Mouse (Mus musculus) right cerebral cortex, postnatal 36 days (tissue): ENCODE measurements around the gene Vmp1.

Experiments
- DNase-seq, 2 experiments: peaks; one replicate each; pipeline ENCODE4 v3.0.0; 2022; ENCODE audit warnings: low spot score in 2 of 2, mixed read lengths in 1 of 2

Gene Vmp1

DNA sequence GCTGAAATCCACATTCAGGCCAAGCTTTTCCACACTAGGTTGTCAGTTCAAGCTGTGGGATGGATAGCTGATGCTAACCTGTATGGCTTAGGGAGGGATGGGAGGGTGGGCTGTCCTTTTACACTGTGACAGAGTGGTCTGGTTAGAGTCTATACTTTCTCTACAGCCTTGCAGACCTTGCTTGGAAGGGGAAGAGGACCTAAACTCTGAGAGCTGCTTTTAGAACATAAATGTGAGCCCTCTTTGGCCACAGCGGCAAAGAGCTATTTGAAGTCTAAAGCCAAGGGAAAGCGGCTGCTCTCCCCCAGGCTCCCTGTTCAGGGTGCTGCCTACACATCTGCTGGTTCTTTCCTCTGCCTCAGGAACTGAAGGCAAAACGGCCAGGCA lies 98.0 kb downstream of the Vmp1 start:
- no peak for DNase-seq

DNA sequence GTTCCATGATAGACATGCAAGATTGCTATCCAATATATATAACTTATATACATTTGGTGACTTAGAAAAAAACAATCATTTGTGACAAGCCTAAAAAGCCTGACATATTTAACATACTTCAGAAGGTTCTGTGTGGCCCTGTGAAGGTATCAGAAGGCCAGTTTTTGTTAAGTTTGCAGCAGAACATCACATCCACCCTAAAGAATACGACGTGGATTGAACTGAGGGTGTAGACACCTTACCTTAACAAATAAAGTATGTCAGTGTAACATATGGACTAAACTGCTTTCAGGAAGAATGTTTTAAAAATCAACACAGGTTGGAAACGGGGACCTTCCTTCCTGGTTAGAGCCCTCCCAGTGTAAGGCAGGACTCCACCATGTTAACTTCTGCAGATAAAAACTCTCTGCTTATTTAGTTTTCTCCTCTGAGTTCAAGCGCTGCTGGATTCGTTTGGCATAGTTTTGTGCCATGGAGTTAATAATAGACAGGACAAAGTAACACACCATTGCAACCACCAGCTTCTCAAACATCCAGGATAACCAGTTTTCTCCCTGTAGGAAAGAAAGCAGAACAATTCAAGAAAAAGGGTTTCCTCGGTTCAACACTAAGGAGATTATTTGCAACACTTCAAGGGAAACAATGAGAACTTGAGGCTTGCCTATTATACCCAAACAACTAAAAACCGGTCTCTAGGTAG lies 98.6 kb downstream of the Vmp1 start:
- no peak for DNase-seq

DNA sequence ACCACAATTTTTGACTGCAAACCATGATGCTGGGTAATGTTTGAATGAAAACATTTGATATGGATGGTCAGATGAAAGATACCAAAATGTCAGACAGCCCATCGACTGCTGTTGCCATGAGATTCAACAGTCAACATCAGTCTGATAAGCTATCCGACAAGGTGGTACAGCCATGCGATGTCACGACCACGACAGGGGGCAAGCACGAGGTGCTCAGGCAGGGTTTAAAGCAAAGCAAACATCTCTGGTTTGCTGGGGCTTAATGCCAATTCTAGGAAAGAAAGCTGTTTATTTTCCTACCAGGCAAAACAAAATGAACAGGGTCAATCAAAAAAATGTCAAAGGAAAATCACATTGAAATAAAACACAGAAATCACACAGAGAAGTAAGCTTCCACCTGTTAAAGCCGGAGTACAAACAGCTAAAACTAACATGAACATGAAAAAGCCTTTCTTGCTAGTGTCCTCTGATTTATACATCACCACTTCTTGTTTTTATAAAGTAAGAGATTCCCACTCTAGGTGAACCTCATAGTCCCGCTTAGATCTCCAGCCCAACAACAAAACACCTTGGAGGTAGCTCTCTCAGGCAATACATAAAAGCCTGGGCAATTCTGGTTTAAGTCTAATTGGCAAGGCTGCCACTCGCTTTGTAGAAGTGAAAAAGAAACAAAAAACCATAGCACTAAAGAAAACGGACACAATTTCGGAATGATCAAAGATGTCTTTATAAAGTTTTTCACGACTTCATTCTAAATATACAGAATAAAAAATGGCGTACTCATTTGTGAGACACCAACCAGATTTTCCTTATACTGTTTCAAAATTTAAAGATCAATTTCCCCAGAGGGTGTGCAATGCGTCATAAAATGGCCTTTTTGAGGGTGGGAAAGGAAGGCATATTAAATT lies 99.4 kb downstream of the Vmp1 start:
- DNase-seq = no peak

DNA sequence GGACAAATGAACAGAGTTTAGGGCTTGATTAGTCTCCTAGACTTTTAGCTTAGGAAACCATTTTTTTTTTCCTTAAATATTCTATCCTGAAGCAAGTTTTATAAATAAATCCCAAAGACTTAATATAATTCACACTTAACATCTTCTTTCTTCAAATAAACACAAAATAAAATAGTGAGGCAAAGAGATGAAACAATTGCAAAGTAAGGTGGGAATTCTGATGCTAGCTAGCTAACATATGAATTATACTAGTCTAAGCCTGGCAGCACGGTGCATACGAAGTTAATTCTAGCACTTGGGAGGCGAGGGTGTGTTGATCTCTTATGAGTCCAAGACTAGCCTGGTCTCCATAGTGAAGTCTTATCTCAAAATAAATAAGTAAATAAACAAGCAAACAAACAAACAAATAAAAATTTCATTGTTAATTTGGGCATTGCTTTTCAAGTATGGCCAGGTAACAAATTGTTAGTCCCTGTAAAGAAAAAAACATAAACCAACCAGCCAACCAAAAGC lies 100.3 kb downstream of the Vmp1 start:
- no peak for DNase-seq

DNA sequence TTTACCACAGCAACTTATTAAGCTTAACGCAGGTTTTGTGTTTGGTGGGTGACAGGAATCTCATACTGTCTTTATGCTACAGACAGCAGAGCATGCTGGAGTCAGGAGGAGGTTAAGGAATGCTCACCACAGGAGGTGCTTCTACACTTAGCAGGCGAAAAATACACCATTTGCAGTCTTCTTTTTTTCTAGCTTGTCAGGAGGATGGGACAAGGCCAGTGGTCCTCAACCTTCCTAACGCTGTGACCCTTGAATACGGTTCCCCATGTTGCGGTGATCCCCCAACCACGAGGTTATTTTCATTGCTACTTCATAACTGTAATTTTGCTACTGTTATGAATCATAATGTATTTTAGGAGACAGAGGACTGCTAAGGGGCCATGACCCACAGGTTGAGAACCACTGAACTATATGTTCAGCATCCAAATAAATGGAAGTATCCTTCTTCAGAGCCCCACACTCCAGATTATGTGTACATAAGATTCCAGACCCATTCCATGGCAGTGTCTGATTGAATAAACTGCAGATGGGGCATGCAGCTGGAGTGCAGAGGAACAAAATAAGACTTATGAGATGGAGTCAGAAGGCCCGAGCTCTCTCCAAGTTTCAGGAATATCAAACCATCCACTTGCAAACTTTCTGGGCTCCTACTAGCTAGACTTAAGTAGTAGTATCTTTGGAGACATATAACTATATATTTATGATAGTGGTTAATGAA lies 100.9 kb downstream of the Vmp1 start:
- no peak for DNase-seq

DNA sequence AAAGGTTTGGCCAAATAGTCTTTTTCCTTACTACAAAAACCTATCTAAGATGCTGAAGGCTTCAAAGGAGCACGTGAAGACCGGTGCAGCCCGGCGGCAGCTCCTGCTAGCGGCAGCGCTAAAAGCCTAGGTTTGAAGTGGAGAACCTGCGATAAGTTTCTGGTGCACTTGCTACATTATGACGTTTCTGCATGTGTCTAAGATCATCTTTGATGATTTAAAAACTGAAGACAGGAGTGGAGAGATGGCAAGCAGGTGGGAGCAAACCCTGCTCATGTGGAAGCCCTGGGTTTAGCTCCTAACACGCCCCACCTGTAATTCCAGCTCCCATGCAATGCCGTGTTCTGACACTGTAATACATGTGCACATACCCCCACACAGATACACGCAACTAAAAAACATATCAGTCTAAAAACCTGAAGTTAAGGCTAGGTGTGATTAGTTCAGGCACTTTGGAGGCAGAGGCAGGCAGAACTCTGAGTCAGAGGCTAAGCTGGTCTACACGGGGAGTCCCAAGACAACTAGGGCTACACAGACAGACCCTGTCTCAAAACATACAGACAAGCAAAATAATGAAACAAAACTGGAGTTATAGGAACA lies 101.6 kb downstream of the Vmp1 start:
- no peak for DNase-seq

DNA sequence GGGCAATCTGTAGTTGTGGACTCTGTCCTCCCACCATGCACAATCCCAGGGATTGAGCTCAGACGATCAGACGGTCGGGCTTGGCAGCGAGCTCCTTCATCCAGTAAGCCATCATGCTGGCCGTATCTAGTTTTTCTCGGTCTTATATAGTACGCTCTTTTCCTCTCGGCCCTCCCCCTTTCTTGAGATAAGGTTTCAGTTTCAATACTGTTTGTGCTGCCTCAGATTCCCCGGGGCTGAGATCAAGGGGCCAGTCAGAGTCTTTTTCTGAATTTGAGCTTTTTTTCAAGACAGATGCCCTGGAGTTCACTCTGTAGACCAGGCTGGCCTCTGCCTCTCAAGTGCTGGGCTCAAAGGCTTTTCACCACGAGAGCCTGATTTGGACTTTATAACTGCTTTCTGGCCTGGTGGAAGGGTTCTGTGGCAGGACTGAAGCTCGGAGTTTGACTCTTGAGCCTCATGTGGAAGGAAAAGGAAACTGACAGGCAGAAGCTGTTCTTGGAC lies 102.3 kb downstream of the Vmp1 start:
- DNase-seq = no peak

DNA sequence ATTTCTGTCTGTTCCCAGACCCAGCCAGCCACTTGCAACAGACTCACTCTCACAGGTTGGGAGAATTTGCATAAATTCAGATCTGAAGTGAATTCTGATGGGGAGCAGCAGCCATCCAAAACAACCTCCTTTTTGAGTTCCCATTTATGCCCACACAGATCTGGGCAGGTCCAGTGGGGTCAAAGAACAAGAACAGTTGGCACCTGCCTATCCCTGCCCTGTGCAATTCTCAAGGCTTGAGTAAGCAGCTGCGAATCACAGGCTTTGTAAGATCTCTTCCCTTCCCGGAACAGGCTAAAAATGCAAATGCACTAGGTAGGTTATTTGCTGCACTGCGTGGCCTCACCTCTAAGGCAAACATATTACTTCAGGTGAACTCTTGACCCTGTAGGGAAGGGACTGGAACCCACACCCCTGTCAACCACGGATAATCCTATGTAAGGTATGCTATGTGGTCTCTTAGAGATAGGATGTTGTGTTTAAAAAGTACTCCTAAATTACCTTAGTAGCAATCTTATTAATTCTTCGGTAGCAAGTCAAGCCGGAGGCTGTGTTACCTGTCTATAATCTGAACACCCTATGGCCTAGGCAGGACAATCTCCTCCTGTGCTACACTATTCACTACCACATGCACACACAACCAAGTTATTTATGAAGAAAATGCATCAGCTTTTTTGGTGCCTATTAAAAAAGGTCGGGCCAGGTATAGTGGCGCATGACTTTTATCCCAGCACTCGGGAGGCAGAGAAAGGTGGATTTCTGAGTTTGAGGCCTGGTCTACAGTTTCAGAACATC lies 103.1 kb downstream of the Vmp1 start:
- no peak for DNase-seq

DNA sequence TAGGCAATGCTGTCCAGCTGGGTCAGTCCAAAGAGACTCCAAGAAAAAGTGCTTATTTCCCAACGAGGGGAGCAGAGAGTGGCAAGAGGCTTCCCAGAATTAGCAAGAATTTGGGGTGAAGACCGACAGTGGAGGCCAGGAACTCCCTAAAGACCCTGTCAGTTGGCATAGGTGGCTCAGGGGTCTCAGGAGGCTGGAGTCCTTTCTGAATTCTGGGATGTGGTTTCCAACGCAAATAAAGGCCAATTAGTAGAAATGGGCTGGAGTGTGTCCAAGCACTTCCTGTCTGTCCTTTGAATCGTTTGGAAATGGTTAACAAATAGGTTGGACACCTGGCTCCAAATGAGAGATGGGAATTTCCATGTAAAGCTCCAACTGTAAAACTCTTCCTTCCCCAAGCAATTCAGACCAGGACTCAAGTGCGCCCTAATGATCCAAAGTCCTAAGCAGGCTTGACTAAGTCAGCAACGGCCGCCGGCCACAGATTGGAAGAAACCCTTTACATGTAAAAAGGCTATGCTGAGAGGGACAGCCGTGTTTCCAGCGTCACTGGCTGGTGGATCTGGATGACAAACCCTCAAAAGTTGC lies 103.8 kb downstream of the Vmp1 start:
- DNase-seq = no peak

DNA sequence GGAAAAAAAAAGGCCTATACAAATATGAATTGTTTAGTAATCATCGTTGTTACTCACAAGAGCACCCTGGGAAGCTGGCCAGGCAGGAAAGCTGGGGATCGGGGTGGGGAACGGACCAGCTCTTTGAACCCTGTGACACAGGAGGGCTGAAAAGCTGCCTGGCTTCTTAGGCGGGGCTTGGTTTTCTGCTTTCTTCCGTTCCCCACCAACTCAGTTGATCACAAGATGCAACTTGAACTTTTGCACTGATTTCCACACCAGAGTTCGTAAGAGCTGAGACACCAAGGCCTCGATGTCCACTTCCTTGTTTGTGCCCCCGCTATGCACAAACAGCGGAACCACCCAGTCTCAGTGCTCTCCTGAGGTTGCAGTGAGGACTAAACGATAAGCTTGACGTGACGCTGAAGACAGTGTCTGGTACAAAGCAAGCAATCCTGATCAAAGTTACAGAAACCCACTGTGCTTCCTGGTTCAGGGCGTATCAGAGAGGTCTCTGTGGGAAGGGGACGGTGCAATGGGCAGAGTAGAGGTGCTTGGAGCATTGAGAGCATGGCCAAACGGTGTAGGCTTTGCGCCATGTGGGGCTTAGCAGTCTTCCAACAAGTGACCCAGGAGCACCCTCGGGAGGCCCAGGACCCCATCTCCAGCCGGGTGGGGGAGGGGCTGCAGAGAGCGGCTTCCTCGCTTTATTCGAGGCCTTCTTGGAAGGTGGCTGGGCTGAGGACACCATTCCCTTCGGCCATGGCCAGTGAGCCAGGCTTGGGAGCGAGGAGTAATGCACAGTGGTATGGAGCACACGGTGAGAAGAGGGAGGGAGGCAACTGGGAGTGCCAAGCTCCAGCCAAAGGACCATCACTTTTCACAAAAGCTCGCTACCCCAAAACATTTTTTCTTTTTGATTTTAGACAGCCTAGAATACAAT lies 104.6 kb downstream of the Vmp1 start:
- no peak for DNase-seq

DNA sequence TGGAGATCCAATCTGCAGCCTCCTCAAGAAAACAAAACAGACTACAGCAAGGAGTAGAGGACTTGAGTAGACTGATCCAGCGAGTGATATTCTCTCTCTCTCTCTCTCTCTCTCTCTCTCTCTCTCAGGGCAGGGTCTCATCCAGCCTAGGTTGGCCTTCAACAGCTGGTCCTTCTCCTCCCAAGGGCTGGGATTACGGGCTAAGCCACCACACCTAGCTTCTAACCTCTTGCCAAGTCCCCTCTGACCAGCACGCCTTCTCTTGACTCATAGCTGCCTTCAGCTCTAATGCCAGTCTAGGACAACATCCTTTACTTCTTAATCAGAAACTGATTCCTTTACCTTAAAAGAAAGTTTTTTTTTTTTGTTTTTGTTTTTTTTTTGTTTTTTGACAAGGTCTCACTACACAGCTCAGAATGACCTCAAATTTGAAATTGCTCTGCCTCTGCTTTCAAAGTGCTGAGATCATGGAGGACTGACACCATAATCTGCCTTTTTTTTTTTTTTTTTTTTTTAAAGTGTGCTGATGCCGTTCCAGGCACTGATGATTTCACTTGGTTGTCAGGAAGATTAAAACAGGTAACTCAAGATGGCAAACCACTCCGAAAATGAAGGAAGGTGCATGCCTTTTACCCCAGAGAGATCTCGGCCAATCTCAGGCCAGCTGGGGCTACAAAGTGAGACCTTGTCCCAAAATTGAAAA lies 105.4 kb downstream of the Vmp1 start:
- no peak for DNase-seq

DNA sequence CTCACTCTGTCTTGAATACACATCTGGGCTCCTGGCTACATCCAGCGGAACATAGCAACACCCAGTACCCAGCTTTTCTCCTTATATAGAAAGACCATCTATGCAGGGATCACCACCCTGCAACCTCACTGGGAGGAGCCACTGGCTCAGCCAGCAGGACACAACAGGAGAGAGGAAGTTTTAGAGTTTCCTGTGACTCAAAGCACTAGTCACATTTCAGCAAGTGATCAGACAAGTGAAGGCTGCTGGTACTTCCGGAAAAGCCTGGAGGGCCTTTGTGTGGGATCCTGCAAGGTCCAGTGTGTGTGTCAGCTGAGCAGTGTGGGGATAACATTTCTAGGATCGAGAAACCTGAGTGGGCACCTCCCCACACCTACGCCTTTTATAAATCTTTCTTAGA lies 106.4 kb downstream of the Vmp1 start:
- DNase-seq = no peak

DNA sequence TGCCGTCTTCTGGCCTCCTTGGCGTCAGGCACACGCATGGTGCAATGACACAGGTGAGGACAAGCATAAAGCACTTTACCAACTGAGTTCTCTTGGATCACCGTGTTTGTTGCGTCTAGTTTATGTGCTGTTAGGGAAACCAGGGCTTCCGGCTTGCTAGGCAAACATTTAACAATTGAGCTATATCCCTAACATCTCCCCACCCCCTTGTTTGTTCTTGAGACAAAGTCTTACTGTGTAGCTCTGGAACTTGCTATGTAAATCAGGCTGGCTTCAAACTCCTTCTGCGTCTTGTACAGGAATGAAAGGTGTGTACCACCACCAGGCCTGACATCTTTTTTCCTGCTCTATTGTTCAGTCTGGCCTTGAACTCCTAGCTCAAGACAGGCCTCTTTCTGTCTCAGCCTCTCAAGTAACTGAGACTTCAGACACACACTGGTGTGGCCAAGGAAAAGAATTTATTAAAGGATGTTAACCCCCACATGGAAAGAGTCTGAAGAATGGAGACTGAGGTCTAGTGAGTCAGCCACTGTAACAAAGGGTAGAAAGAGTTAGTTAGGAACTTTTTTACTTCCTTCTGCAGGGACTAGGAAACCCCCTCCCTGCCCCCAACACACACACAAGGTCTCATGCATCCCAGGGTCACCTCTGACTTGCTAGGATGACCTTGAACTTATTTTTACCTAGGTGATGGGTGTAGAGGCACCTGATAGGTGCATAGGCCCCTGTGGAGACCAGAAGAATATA lies 107.8 kb downstream of the Vmp1 start:
- no peak for DNase-seq

DNA sequence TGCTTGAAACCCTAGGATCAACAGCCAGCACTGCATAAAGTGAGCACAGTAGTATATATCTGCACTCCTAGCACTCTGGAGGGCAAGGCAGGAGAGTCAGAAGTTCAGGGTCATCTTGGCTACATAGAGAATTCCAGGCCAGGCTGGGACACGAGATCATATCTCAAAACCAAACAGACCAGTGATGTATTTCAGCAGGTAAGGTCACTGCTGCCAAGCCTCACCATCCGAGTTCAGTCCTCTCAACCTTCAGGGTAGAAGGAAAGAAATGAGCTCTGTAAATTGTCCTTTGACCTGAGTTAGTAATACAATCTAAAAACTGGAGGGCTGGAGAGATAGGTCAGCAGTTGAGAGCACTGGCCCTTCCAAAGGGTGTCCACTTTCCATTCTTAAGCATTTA lies 109.2 kb downstream of the Vmp1 start:
- no peak for DNase-seq

DNA sequence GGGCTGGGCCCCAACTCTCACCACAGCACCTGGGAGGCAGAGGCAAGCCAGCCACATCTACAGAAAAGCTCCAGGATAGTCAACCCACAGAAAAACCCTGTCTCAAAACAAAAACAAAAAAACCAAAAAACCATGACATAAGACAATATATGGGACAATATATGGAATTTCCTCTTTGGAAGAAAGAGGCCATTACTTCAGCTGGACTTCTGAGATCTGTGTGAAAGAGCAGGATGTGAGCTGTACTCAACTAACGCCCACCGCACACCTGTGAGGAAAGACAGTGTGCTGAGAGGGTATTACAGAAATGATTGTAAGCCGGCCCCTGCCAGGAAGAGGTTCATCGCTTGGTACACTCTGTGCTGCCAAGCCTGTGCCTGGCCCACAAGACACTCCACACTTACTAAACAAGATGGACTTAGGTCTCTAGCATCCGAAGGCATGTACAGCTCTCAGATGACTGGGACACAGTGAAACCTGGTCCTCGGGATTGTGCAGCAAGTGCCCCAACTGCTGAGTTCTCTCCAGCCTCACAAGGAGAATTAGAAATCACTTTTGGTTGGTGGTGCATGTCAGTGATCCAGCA lies 109.9 kb downstream of the Vmp1 start:
- DNase-seq = no peak

DNA sequence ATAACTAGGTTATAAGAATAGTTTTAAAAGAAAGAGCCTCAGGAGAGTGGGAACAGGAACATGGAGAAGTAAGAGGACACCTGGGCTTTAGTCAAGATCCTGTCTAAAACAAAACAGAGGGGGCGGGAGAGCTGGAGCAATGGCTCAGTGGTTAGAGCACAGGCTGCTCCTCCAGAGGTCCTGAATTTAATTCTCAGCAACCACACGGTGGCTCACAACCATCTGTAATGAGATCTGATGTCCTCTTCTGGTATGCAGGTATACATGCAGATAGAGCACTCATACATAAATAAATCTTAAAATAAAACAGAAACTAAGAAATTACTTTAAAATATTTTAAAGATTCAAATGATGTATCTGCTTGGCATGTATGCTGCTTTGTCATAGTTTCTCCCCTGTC lies 111.0 kb downstream of the Vmp1 start:
- no peak for DNase-seq

DNA sequence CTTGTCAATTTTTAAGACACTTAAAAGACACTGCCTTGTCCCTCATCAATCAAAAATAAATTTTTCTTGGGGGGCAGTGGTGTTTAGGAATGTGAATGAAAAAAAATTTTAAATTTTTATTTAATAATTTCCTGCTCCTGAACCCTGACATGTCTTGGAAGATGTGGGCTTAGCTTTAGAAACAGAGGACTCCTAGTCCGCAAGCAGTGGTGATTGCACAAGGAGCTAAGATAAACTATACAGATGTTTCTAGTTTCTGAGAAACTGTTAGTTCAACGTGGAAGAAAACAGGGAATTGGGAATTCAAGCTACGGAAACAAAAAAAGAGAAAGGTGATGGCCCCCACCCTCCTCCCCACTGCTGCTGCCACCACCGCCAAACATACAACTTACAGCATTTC lies 111.8 kb downstream of the Vmp1 start:
- no peak for DNase-seq
